Mouse (Mus musculus): ENCODE measurements around the gene Cd6. TPM values are rescaled to one million over a fixed set of nuclear protein-coding genes. Genes with fewer than 3 reads are reported as not detected.
A peak's percentile ranks its signal among the peaks of the same experiment; 100 is the strongest.

Gene Cd6
- polyA plus RNA-seq, 1 experiment: 3.1 TPM

GRCm38 (mm10) chr19:10818217-10818946, 11.5 kb downstream of the Cd6 start:
- TF ChIP-seq POLR2A (IDR thresholded peaks at IDR 0.05; ENCODE audit: low read depth, low read length) (no peak), CTCF (conservative IDR thresholded peaks at IDR 0.05; ENCODE audit: insufficient read depth, insufficient read length, low read depth, low read length) (no peak)
- DNase-seq: peak; percentile 24
- 18% methylated on average over 17 of the region's 17 CpGs for WGBS
- no peak overlapping the region for H3K4me3 ChIP-seq (ENCODE audit: insufficient read depth, low read depth, low read length)
- H3K36me3 ChIP-seq (ENCODE audit: control insufficient read depth, insufficient read depth, low read length): no peaks in the 10 kb centered on the region
- H3K27me3 ChIP-seq (replicated peaks; ENCODE audit: control insufficient read depth, insufficient read depth, low read length): no peaks in the 10 kb centered on the region
- no peak overlapping the region for H3K27ac ChIP-seq (ENCODE audit: insufficient read depth, low read depth, low read length)
- no peaks in the 10 kb centered on the region for H3K4me1 ChIP-seq (ENCODE audit: control insufficient read depth, insufficient read depth, low read length)

GRCm38 (mm10) chr19:10816462-10816861, 13.4 kb downstream of the Cd6 start:
- TF ChIP-seq CTCF (conservative IDR thresholded peaks at IDR 0.05; ENCODE audit: insufficient read depth, insufficient read length, low read depth, low read length) (no peak), POLR2A (IDR thresholded peaks at IDR 0.05; ENCODE audit: low read depth, low read length) (no peak)
- WGBS: 74% methylated on average over 2 of the region's 2 CpGs
- Histone ChIP-seq H3K36me3 (ENCODE audit: control insufficient read depth, insufficient read depth, low read length) (no peaks in the 10 kb centered on the region), H3K27me3 (replicated peaks; ENCODE audit: control insufficient read depth, insufficient read depth, low read length) (no peaks in the 10 kb centered on the region), H3K4me1 (ENCODE audit: control insufficient read depth, insufficient read depth, low read length) (no peaks in the 10 kb centered on the region), H3K27ac (ENCODE audit: insufficient read depth, low read depth, low read length) (no peak overlapping the region), H3K4me3 (ENCODE audit: insufficient read depth, low read depth, low read length) (no peak overlapping the region)
- no peak for DNase-seq

- TF ChIP-seq CTCF (conservative IDR thresholded peaks at IDR 0.05; ENCODE audit: insufficient read depth, insufficient read length, low read depth, low read length) (no peak), POLR2A (IDR thresholded peaks at IDR 0.05; ENCODE audit: low read depth, low read length) (no peak)
These were observed 14.0 kb downstream of the Cd6 start for GRCm38 (mm10) chr19:10815871-10816270.

GRCm38 (mm10) chr19:10813905-10814304, 16.0 kb downstream of the Cd6 start:
- H3K4me1 ChIP-seq (ENCODE audit: control insufficient read depth, insufficient read depth, low read length): no peaks in the 10 kb centered on the region
- H3K4me3 ChIP-seq (ENCODE audit: insufficient read depth, low read depth, low read length): no peak overlapping the region
- H3K27me3 ChIP-seq (replicated peaks; ENCODE audit: control insufficient read depth, insufficient read depth, low read length): no peaks in the 10 kb centered on the region
- 80% methylated on average over 7 of the region's 7 CpGs for WGBS
- TF ChIP-seq CTCF (conservative IDR thresholded peaks at IDR 0.05; ENCODE audit: insufficient read depth, insufficient read length, low read depth, low read length) (no peak), POLR2A (IDR thresholded peaks at IDR 0.05; ENCODE audit: low read depth, low read length) (no peak)
- no peak overlapping the region for H3K27ac ChIP-seq (ENCODE audit: insufficient read depth, low read depth, low read length)
- DNase-seq: no peak
- H3K36me3 ChIP-seq (ENCODE audit: control insufficient read depth, insufficient read depth, low read length): no peaks in the 10 kb centered on the region

More at GRCm38 (mm10) chr19:10815871-10816270, 14.0 kb downstream of the Cd6 start:
- Histone ChIP-seq H3K4me3 (ENCODE audit: insufficient read depth, low read depth, low read length) (no peak overlapping the region), H3K27me3 (replicated peaks; ENCODE audit: control insufficient read depth, insufficient read depth, low read length) (no peaks in the 10 kb centered on the region), H3K27ac (ENCODE audit: insufficient read depth, low read depth, low read length) (no peak overlapping the region), H3K36me3 (ENCODE audit: control insufficient read depth, insufficient read depth, low read length) (no peaks in the 10 kb centered on the region), H3K4me1 (ENCODE audit: control insufficient read depth, insufficient read depth, low read length) (no peaks in the 10 kb centered on the region)
- DNase-seq: no peak
- WGBS: 85% methylated on average over 6 of the region's 6 CpGs

- Histone ChIP-seq H3K4me3 (ENCODE audit: insufficient read depth, low read depth, low read length) (no peak overlapping the region), H3K27ac (ENCODE audit: insufficient read depth, low read depth, low read length) (no peak overlapping the region), H3K27me3 (replicated peaks; ENCODE audit: control insufficient read depth, insufficient read depth, low read length) (no peaks in the 10 kb centered on the region), H3K36me3 (ENCODE audit: control insufficient read depth, insufficient read depth, low read length) (no peaks in the 10 kb centered on the region), H3K4me1 (ENCODE audit: control insufficient read depth, insufficient read depth, low read length) (no peaks in the 10 kb centered on the region)
- no peak for DNase-seq
- WGBS: 90% methylated on average over 5 of the region's 5 CpGs
- TF ChIP-seq POLR2A (IDR thresholded peaks at IDR 0.05; ENCODE audit: low read depth, low read length): no peak
- TF ChIP-seq CTCF (conservative IDR thresholded peaks at IDR 0.05; ENCODE audit: insufficient read depth, insufficient read length, low read depth, low read length): no peak
These were observed 16.8 kb downstream of the Cd6 start for GRCm38 (mm10) chr19:10813039-10813438.

- no peak for DNase-seq
- no peaks in the 10 kb centered on the region for H3K4me1 ChIP-seq (ENCODE audit: control insufficient read depth, insufficient read depth, low read length)
- no peak overlapping the region for H3K4me3 ChIP-seq (ENCODE audit: insufficient read depth, low read depth, low read length)
- H3K36me3 ChIP-seq (ENCODE audit: control insufficient read depth, insufficient read depth, low read length): no peaks in the 10 kb centered on the region
- WGBS: 72% methylated on average over 6 of the region's 6 CpGs
- no peak for TF ChIP-seq POLR2A (IDR thresholded peaks at IDR 0.05; ENCODE audit: low read depth, low read length)
- TF ChIP-seq CTCF (conservative IDR thresholded peaks at IDR 0.05; ENCODE audit: insufficient read depth, insufficient read length, low read depth, low read length): no peak
- no peaks in the 10 kb centered on the region for H3K27me3 ChIP-seq (replicated peaks; ENCODE audit: control insufficient read depth, insufficient read depth, low read length)
- no peak overlapping the region for H3K27ac ChIP-seq (ENCODE audit: insufficient read depth, low read depth, low read length)
These were observed 18.4 kb downstream of the Cd6 start for GRCm38 (mm10) chr19:10811471-10811870.

- Histone ChIP-seq H3K27me3 (replicated peaks; ENCODE audit: control insufficient read depth, insufficient read depth, low read length) (no peaks in the 10 kb centered on the region), H3K27ac (ENCODE audit: insufficient read depth, low read depth, low read length) (no peak overlapping the region), H3K36me3 (ENCODE audit: control insufficient read depth, insufficient read depth, low read length) (no peaks in the 10 kb centered on the region), H3K4me3 (ENCODE audit: insufficient read depth, low read depth, low read length) (no peak overlapping the region), H3K4me1 (ENCODE audit: control insufficient read depth, insufficient read depth, low read length) (no peaks in the 10 kb centered on the region)
- no peak for DNase-seq
- no peak for TF ChIP-seq CTCF (conservative IDR thresholded peaks at IDR 0.05; ENCODE audit: insufficient read depth, insufficient read length, low read depth, low read length)
- TF ChIP-seq POLR2A (IDR thresholded peaks at IDR 0.05; ENCODE audit: low read depth, low read length): no peak
- 61% methylated on average over 4 of the region's 4 CpGs for WGBS
These were observed 19.7 kb downstream of the Cd6 start for GRCm38 (mm10) chr19:10810176-10810492.
